Mouse (Mus musculus) E14TG2a.4 (cell line): ENCODE measurements at regions not wholly inside any gene's neighbourhood (a gene's known extent, or its start where the extent isn't known, plus 50 kb on each side); places are given as distances from the start of the nearest gene placed in this dataset.

ENCODE experiments used
- CTCF ChIP-seq: conservative IDR thresholded peaks from 2 replicates; pipeline ENCODE4 v1.5.1; 2014; ENCODE audit warnings: low read length
- NANOG ChIP-seq: IDR thresholded peaks from 2 replicates; pipeline ENCODE4 v1.6.1; 2014; ENCODE audit warnings: borderline replicate concordance, low read length, mixed read lengths
- POU5F1 ChIP-seq: IDR thresholded peaks from 2 replicates; pipeline ENCODE4 v1.6.1; 2014; ENCODE audit warnings: low read length, borderline replicate concordance

GRCm38 (mm10) chr15:54070005-54070634 is 185.4 kb downstream of the Gm7489 start:
- TF ChIP-seq CTCF (peak; percentile 98), NANOG (no peak), POU5F1 (no peak)
